Mouse (Mus musculus): ENCODE results near the gene Tcl1b5.

Tcl1b5 gene

GRCm38 (mm10) chr12:105209231-105209630, 33.1 kb downstream of the Tcl1b5 start:
- DNase-seq: no peak

DNA sequence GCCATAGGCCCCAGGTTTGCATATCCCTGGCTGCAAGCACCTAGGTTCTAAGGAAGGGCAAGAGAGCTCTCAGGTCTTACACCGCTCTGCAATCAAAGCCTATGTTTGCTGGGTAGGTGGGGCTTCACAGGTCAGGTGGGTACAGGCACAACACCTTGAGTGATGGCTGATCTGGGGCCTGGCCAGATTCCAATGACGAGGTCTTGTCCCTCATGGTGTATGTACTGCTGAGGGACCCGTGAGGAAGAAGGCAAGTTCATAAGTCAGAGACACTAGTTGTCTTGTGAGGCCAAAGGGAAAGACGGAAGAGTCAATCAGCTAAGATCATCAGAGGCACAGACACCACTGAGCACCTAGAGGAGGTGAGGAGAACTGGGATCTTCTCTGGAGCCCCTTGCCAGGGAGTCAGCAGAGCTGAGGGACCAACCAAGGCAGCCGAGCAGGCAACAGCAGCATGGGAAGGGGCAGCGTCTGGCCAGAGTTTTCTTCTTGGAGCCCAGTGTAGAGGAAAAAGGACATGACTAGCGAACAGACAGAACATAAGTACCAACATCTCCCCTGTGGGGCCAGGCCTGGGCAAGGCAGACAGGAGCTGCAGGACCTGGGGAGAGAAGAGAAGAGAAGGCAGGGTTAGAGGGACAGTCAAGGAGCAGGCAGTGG, 41.1 kb downstream of the Tcl1b5 start:
- no peak for DNase-seq

DNA sequence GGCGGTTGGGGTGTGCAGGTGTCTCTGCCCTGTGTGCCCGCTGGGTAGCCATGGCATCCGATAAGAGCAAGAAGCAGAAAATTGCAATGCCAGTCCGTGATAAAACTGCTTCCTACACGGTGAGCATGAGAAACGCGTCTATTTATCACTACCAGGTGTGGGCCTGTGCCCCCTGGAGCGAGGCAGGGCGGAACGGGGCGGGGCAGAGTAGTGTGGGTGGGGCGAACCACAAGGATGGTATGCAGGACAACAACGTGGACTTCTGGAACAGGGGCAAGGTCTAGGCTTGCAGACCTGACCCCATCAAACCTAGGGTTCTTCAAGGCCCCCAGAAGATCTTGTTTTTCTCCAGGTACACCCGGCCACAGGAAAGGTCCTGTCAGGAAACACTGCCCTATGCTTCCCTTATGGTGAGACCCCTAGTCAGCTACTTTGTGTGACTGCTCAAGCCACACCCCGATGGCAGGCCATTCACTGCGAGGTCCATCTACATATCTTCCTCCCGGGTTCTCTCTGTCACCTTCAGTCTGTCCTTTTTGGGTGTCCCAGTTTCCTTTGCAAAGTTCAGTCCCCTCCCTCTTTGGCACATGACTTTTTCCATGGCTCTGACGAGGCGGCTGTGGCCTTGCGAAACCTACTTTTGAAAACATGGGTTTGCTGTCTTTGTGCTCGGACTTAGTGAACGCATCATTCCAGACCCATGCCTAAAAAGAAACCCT, 46.6 kb downstream of the Tcl1b5 start, which contains the start of gene Tcl1:
Gene Tcl1 (minus strand): TSS at position 193 of the 719 bp plus-strand sequence.
- DNase-seq: no peak

- DNase-seq: no peak
These were observed 48.6 kb downstream of the Tcl1b5 start for GRCm38 (mm10) chr12:105224621-105225320.
